Mouse (Mus musculus): ENCODE measurements around the gene Rpap3. TPM values are rescaled to one million over a fixed set of nuclear protein-coding genes. Genes with fewer than 3 reads are reported as not detected.
A peak's percentile ranks its signal among the peaks of the same experiment; 100 is the strongest.

Gene Rpap3
- polyA plus RNA-seq, 1 experiment from 2014 or later, result 40.2 TPM

DNA sequence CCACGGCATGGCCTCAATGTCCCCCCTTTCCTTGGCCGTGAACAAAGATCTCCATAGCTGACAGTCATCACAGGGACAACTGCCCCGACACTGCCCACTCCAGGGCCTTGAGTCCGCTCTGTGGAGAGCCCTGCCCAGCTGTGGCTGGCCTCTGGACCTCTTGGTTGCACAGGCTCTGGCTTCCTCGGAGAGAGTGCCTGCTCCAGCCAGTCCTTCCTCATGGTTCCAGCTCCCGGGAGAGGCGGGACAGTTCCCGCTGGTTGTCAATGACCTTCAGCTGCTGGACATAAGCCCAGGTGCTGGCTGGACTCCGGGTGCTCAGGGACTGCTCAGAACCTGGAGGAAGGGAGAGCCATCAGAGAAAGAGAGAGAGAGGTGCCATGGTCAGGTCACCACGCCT lies 39.7 kb upstream of the Rpap3 start:
- no peaks in the 10 kb centered on the region for H3K27me3 ChIP-seq (replicated peaks; ENCODE audit: low read depth, poor library complexity, severe bottlenecking)
- 0 out of 2 replicates have a peak overlapping the region, but pooled peaks have one; percentile 30 for H3K27ac ChIP-seq (replicated peaks)
- no peaks in the 10 kb centered on the region for H3K36me3 ChIP-seq (replicated peaks)
- H3K4me3 ChIP-seq, result no peak overlapping the region
- no peak for DNase-seq (ENCODE audit: low spot score)
- 80% methylated on average over 10 of the region's 10 CpGs for WGBS
- no peaks in the 10 kb centered on the region for H3K9me3 ChIP-seq
- H3K4me1 ChIP-seq, result peaks cover 28% of the 10 kb centered on the region

DNA sequence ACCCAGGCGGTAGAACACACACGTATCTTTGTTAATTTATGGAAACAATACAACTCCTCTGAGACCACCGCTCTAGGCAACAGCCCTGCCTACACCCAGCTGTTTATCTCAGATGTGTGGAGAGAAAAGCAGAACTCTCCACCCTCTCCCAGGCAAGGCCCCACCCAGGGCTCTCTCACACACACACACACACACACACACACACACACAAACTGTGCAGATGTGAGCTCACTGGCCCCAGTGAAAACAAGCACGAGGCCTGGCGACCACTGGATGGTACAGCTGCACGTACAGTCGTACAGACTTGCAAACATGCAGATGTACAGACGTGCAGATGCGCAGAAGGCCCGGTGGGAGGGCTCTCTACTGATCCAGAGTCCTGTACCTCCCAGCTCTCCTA lies 39.3 kb upstream of the Rpap3 start:
- 82% methylated on average over 10 of the region's 10 CpGs for WGBS
- 0 out of 2 replicates have a peak overlapping the region, but pooled peaks have one; percentile 30 for H3K27ac ChIP-seq (replicated peaks)

DNA sequence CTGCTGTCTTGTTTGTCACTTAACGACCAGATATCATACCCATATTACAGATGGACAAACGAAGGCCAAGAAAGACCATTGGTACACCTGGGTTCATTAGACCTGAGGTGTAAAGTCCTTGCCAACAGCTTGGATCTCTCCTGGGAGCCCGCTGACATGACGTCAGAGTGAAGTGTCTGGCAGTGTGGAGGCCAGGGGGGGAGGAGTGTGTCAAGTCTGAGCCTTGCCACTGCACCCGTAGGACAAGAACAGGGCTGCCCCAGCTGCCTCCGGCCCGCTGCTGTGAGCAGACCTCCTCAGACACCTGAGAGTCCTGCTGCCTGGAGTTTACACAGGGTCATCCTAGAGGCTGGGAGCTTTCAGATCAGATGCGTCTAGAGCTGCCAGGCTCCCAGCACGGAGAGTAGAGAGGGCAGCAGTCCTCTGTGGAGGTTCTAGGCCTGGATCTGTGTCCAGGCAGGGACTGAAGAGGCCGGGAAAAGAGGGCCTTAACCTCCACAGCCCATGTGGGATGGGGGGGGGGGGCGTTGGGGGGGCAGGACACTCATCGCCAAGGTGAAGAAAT lies 38.4 kb upstream of the Rpap3 start:
- peak overlapping the region; percentile 25; the same call in 1 of the 2 replicates for H3K27ac ChIP-seq (replicated peaks)
- 74% methylated on average over 12 of the region's 12 CpGs for WGBS

More for the DNA sequence above, 39.3 kb upstream of the Rpap3 start:
- H3K9me3 ChIP-seq, result no peaks in the 10 kb centered on the region
- no peaks in the 10 kb centered on the region for H3K36me3 ChIP-seq (replicated peaks)
- peaks cover 26% of the 10 kb centered on the region for H3K4me1 ChIP-seq
- H3K4me3 ChIP-seq, result no peak overlapping the region
- DNase-seq (ENCODE audit: low spot score), result no peak
- H3K27me3 ChIP-seq (replicated peaks; ENCODE audit: low read depth, poor library complexity, severe bottlenecking), result no peaks in the 10 kb centered on the region

DNA sequence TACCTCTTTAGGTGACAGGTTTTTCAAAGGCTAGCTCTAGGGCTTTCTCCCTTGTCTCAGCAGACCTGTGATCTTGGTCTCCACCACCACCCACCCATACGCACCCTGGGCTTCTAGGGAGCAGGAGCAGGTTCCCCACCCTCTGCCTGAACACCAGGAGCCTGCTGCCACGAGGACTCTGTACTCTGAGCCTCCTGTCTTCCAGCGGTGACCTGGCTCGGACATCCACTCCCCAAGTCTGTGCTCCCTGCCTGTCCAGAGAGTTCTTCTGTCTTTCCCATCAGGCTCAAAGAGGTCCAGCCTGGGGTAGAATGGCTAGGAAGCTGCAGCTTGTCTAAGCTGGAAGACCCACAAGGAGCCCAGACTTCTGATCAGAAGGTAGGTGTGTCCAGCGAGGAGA lies 37.6 kb upstream of the Rpap3 start:
- Histone ChIP-seq H3K27ac (replicated peaks) (no peak overlapping the region), H3K4me1 (peaks cover 23% of the 10 kb centered on the region), H3K4me3 (no peak overlapping the region), H3K9me3 (no peaks in the 10 kb centered on the region), H3K27me3 (replicated peaks; ENCODE audit: low read depth, poor library complexity, severe bottlenecking) (no peaks in the 10 kb centered on the region), H3K36me3 (replicated peaks) (no peaks in the 10 kb centered on the region)
- no peak for DNase-seq (ENCODE audit: low spot score)
- 89% methylated on average over 5 of the region's 5 CpGs for WGBS

More for the DNA sequence above, 38.4 kb upstream of the Rpap3 start:
- H3K4me1 ChIP-seq, result peaks cover 26% of the 10 kb centered on the region
- H3K9me3 ChIP-seq, result no peaks in the 10 kb centered on the region
- no peaks in the 10 kb centered on the region for H3K27me3 ChIP-seq (replicated peaks; ENCODE audit: low read depth, poor library complexity, severe bottlenecking)
- no peak overlapping the region for H3K4me3 ChIP-seq
- DNase-seq (ENCODE audit: low spot score), result no peak
- no peaks in the 10 kb centered on the region for H3K36me3 ChIP-seq (replicated peaks)

DNA sequence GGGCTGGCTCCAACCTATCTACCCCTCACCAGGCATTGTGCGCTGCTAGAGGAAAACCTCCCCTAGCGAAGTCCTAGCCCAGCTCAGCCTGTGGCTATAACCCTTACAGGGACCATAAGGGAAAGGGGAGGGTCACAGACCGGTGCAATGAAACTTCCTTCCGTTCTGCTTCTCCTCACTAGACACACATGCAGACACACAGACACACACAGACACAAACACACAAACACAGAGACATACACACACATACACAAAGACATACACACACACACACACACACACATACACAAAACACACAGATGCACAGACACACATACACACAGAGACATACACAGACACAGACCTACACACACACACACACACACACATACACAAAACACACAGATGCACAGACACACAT lies 37.0 kb upstream of the Rpap3 start:
- Histone ChIP-seq H3K36me3 (replicated peaks) (no peaks in the 10 kb centered on the region), H3K27ac (replicated peaks) (no peak overlapping the region)
- WGBS, result 71% methylated on average over 4 of the region's 4 CpGs

DNA sequence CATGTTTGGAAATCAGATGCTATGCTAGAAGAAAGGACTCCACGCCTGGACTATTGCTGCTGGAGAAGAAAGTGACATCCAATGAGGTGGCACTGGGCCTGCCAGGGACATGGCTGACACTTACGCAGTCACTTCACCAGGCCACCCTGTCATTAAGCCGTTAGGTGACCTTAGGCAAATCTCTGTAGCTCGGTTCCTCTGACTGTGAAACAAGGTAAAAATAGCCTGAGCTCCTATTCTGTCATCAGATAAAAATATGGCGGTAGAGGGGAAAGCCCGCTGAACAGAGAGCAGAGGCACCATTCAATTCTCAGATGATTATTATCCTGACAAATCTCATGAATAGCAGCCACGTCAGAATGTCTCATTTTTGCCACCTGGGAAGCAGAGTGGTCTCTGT lies 36.4 kb upstream of the Rpap3 start:
- Histone ChIP-seq H3K27me3 (replicated peaks; ENCODE audit: low read depth, poor library complexity, severe bottlenecking) (no peaks in the 10 kb centered on the region), H3K27ac (replicated peaks) (no peak overlapping the region), H3K4me1 (peaks cover 21% of the 10 kb centered on the region), H3K36me3 (replicated peaks) (no peaks in the 10 kb centered on the region), H3K4me3 (no peak overlapping the region), H3K9me3 (no peaks in the 10 kb centered on the region)
- 74% methylated on average over 7 of the region's 7 CpGs for WGBS
- no peak for DNase-seq (ENCODE audit: low spot score)

More for the DNA sequence above, 37.0 kb upstream of the Rpap3 start:
- H3K4me1 ChIP-seq, result peaks cover 21% of the 10 kb centered on the region
- no peaks in the 10 kb centered on the region for H3K9me3 ChIP-seq
- H3K27me3 ChIP-seq (replicated peaks; ENCODE audit: low read depth, poor library complexity, severe bottlenecking), result no peaks in the 10 kb centered on the region
- DNase-seq (ENCODE audit: low spot score), result no peak
- no peak overlapping the region for H3K4me3 ChIP-seq

DNA sequence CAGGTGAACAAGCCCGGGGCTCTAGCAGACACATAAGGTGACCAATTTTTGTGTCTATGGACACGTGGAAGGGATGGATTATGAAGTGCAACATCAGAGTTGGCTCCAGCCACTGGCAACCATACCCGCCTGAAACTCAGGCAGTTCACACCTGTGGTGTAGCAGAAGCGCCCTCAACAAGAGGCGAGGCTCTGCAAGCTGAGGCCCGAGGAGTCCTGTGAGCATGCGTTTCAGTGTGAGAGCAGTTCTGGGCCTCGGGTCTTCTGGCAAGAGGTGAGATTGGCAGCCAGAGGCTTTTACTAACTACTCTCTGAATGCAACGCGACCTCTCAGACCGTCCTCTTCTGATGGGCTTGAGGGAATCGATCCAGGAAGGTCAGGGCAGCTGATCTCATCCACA lies 36.0 kb upstream of the Rpap3 start:
- no peaks in the 10 kb centered on the region for H3K9me3 ChIP-seq
- H3K27ac ChIP-seq (replicated peaks), result no peak overlapping the region
- 83% methylated on average over 12 of the region's 12 CpGs for WGBS
- peaks cover 21% of the 10 kb centered on the region for H3K4me1 ChIP-seq
- no peak overlapping the region for H3K4me3 ChIP-seq
- DNase-seq (ENCODE audit: low spot score), result no peak
- H3K27me3 ChIP-seq (replicated peaks; ENCODE audit: low read depth, poor library complexity, severe bottlenecking), result no peaks in the 10 kb centered on the region
- no peaks in the 10 kb centered on the region for H3K36me3 ChIP-seq (replicated peaks)

DNA sequence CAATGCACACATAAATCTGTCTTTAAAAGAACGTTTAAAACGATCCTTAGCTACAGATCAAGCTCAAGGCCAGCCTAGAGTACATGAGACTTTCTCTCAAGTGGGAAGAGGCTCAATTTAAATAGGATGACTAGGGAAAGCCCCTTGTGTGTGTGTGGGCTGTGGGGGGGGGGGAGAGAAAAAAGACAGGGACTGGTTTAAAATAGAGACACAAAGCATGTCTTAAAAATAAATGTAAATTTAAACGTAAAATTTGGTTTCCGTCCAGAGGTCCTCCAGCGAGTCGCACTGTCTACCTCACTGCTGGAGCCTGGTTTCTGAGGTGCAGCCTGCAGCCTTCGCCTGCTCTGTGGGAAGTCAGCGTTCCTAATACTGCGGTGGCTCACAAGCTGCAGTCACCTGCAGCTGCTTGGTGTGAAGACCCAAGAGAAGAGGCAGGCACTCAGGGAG lies 34.7 kb upstream of the Rpap3 start:
- H3K27me3 ChIP-seq (replicated peaks; ENCODE audit: low read depth, poor library complexity, severe bottlenecking), result no peaks in the 10 kb centered on the region
- 88% methylated on average over 9 of the region's 9 CpGs for WGBS

DNA sequence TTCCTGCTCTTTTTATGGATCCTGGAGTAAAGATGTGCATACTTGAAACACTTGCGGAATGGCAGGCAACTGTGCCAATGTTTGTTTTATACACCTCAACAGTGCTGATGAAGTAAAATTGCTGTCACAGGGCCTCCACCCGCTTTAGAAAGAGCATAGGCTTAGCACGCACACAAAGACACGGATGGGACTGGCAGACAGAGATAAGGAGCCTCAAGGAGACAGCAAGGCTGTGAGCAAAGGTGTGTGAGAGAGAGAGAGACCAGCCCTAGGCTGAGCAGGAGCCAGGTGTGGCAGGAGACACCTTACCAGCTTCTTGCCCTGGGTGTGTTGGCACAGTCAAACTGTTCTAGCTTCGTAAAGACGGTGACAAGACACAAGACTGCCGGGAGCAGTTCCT lies 33.3 kb upstream of the Rpap3 start:
- Histone ChIP-seq H3K27me3 (replicated peaks; ENCODE audit: low read depth, poor library complexity, severe bottlenecking) (no peaks in the 10 kb centered on the region), H3K4me3 (no peak overlapping the region), H3K36me3 (replicated peaks) (no peaks in the 10 kb centered on the region), H3K9me3 (no peaks in the 10 kb centered on the region), H3K27ac (replicated peaks) (no peak overlapping the region), H3K4me1 (peaks cover 10% of the 10 kb centered on the region)
- WGBS, result 92% methylated on average over 7 of the region's 7 CpGs
- DNase-seq (ENCODE audit: low spot score), result no peak

More for the DNA sequence above, 34.7 kb upstream of the Rpap3 start:
- no peaks in the 10 kb centered on the region for H3K36me3 ChIP-seq (replicated peaks)
- no peaks in the 10 kb centered on the region for H3K9me3 ChIP-seq
- H3K4me1 ChIP-seq, result peaks cover 20% of the 10 kb centered on the region
- no peak overlapping the region for H3K4me3 ChIP-seq
- H3K27ac ChIP-seq (replicated peaks), result no peak overlapping the region
- DNase-seq (ENCODE audit: low spot score), result no peak

DNA sequence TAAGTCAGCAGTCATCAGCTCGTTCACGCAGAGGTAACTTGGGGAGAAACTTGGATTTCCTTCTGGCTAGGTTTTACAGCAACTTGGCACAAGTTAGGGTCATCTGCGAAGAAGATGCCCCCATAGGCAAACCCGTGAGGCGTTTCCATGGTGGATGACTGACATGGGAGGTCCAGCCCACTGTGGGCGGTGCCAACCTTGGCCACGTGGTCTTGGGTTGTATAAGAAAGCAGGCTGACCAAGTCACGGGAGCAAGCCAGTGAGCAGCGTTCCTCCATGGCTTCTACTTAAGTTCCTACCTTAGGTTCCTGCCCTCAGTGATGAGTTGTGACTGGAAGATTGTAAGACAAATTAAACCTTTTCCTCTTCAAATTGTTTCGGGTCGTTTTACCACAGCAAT lies 26.4 kb upstream of the Rpap3 start:
- 92% methylated on average over 11 of the region's 11 CpGs for WGBS
- no peaks in the 10 kb centered on the region for H3K27me3 ChIP-seq (replicated peaks; ENCODE audit: low read depth, poor library complexity, severe bottlenecking)
- H3K27ac ChIP-seq (replicated peaks), result no peak overlapping the region
- H3K9me3 ChIP-seq, result peaks cover 8% of the 10 kb centered on the region; the same call in 1 of the 2 replicates
- H3K4me1 ChIP-seq, result 0 out of 2 replicates have a peak, but pooled peaks cover 4% of the 10 kb centered on the region
- no peaks in the 10 kb centered on the region for H3K36me3 ChIP-seq (replicated peaks)
- DNase-seq (ENCODE audit: low spot score), result no peak
- H3K4me3 ChIP-seq, result no peak overlapping the region

DNA sequence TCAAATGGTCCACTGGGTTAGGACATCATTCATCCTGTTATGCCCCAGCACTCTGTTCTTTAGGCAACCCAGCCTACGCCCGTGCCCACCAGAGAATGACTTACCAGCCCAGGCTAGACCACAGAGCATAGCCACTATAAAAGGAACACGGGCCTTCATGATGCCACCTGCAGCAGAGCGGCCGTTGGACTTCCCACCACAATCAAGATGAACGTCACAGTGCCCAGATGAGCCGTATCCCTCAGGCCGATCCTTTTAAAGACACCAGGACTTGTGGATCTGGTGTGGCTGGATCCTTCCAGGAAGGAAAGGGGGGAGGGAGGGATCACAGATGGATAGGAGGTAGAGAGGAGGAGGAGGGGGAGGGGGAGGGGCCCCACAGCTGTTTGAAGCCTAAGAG lies 25.5 kb upstream of the Rpap3 start, which contains the start of gene Endou:
Gene Endou, minus strand, starts transcription at position 229 of the 400 bp plus-strand sequence.
- Histone ChIP-seq H3K27me3 (replicated peaks; ENCODE audit: low read depth, poor library complexity, severe bottlenecking) (no peaks in the 10 kb centered on the region), H3K4me3 (no peak within 1 kb of the TSS), H3K27ac (replicated peaks) (no peak within 1 kb of the TSS), H3K36me3 (replicated peaks) (no peaks in the 10 kb centered on the region), H3K4me1 (0 out of 2 replicates have a peak, but pooled peaks cover 4% of the 10 kb centered on the region), H3K9me3 (peaks cover 8% of the 10 kb centered on the region; the same call in 1 of the 2 replicates)
- DNase-seq (ENCODE audit: low spot score), result no peak
- WGBS, result 90% methylated on average over 8 of the region's 8 CpGs

DNA sequence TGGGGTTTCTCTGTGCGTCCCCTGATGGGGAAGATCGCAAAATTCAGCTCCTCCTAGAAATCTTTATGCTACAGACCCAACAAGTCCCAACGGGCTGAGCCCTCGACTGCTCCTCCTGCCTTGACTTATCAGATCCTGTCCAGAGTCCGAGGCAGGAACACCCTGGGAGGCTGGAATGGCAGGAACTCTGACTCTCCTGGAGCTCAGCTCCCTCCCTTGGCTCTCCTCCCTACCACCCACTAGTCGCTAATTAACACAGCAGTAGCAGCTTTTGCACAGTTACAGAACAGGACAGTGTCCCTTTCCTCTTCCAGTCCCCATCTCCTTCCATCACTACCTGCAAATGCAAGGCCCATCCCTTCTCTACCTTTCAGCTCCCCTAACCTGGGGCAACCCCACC lies 24.7 kb upstream of the Rpap3 start:
- H3K27me3 ChIP-seq (replicated peaks; ENCODE audit: low read depth, poor library complexity, severe bottlenecking), result no peaks in the 10 kb centered on the region
- H3K27ac ChIP-seq (replicated peaks), result no peak overlapping the region
- H3K4me1 ChIP-seq, result 0 out of 2 replicates have a peak, but pooled peaks cover 4% of the 10 kb centered on the region
- H3K36me3 ChIP-seq (replicated peaks), result no peaks in the 10 kb centered on the region
- peaks cover 8% of the 10 kb centered on the region; the same call in 1 of the 2 replicates for H3K9me3 ChIP-seq
- no peak overlapping the region for H3K4me3 ChIP-seq
- WGBS, result 49% methylated on average over 6 of the region's 6 CpGs
- DNase-seq (ENCODE audit: low spot score), result no peak

DNA sequence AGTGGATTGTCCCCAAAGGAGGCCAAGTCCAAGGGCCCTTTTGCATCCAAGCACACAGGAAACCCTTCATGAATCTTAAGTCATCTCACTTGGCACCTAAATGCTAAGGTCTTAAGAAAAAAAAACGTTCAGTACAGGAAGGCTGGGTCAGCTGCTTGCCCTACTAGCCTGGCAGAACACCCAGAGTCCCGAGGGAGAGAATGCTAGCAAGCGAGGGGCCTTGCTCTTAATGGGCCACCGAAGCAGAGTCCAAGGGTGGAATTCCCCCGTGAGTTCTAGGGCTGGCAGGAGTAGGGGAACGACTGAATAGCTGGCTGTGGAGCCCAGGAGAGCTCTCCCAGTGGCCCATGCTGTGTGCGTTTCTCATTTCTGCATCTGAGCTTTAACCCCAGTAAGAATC lies 23.2 kb upstream of the Rpap3 start:
- H3K36me3 ChIP-seq (replicated peaks), result no peaks in the 10 kb centered on the region
- 0 out of 2 replicates have a peak, but pooled peaks cover 4% of the 10 kb centered on the region for H3K4me1 ChIP-seq
- no peaks in the 10 kb centered on the region for H3K27me3 ChIP-seq (replicated peaks; ENCODE audit: low read depth, poor library complexity, severe bottlenecking)
- 61% methylated on average over 7 of the region's 7 CpGs for WGBS
- peaks cover 7% of the 10 kb centered on the region; the same call in 1 of the 2 replicates for H3K9me3 ChIP-seq
- peak overlapping the region; percentile 30; the same call in 1 of the 2 replicates for H3K27ac ChIP-seq (replicated peaks)
- no peak overlapping the region for H3K4me3 ChIP-seq
- DNase-seq (ENCODE audit: low spot score), result no peak
